Mouse (Mus musculus) kidney, postnatal 0 days (tissue): ENCODE measurements around the gene Hoxa5. TPM values are rescaled to one million over a fixed set of nuclear protein-coding genes. Genes with fewer than 3 reads are reported as not detected.
A peak's percentile ranks its signal among the peaks of the same experiment; 100 is the strongest.

Experiments used
- ATAC-seq: fragments of 200-750 bp; cut with Nextera tagmentation; replicated peaks from 2 replicates; pipeline ENCODE4 v1.8.0; 2017; ENCODE audit warnings: low read depth, moderate number of reproducible peaks, moderate TSS enrichment, moderate library complexity; ENCODE audit not compliant: low FRiP score
- DNase-seq: peaks from one replicate; pipeline ENCODE4 v3.0.0-alpha.2; 2016; ENCODE audit warnings: low spot score
- H3K27ac ChIP-seq: fragments of 300-500 bp; sonication (generic); 2 replicates; pipeline ENCODE4 v1.5.1; 2014; ENCODE audit warnings: mild to moderate bottlenecking
- H3K27me3 ChIP-seq: fragments of 300-500 bp; sonication (generic); 2 replicates; pipeline ENCODE4 v1.6.1; 2014; ENCODE audit warnings: low read length, mixed read lengths; ENCODE audit not compliant: insufficient read depth
- H3K36me3 ChIP-seq: fragments of 300-500 bp; sonication (generic); 2 replicates; pipeline ENCODE4 v1.6.1; 2014; ENCODE audit warnings: low read length, mixed read lengths; ENCODE audit not compliant: insufficient read depth
- H3K4me1 ChIP-seq: fragments of 300-500 bp; sonication (generic); replicated peaks from 2 replicates; pipeline ENCODE4 v1.6.1; 2014; ENCODE audit warnings: antibody characterized with exemption, low read length, mixed read lengths; ENCODE audit not compliant: insufficient read depth
- H3K4me2 ChIP-seq: fragments of 300-500 bp; sonication (generic); 2 replicates; pipeline ENCODE4 v1.6.1; 2014; ENCODE audit warnings: mild to moderate bottlenecking, low read length, moderate library complexity, mixed read lengths
- H3K4me3 ChIP-seq: fragments of 300-500 bp; sonication (generic); replicated peaks from 2 replicates; pipeline ENCODE4 v1.5.1; 2014; ENCODE audit warnings: low read depth, low read length
- H3K9ac ChIP-seq: fragments of 300-500 bp; sonication (generic); 2 replicates; pipeline ENCODE4 v1.6.1; 2014; ENCODE audit warnings: low read depth, low read length
- H3K9me3 ChIP-seq: fragments of 300-500 bp; sonication (generic); replicated peaks from 2 replicates; pipeline ENCODE4 v1.6.1; 2016; ENCODE audit warnings: low read length, inconsistent platforms, mixed read lengths
- CTCF ChIP-seq: IDR thresholded peaks from 2 replicates; pipeline ENCODE4 v1.5.1; 2016; ENCODE audit warnings: antibody characterized with exemption, low read depth, mild to moderate bottlenecking, moderate library complexity
- WGBS: fragments of 180-500 bp; shearing (Covaris S2); extraction: QIAGEN DNeasy Blood & Tissue Kit; methylation state at CpG from one replicate; pipeline ENCODE4 v1.1.7; 2014; 5-methylcytosine and 5-hydroxymethylcytosine counted together
- polyA plus RNA-seq: library from polyadenylated mRNA; unstranded; fragments of >200 nt; fragmentation: Nextera tagmentation; extraction: Ambion mirVana; gene quantifications from 2 replicates; pipeline ENCODE4 v1.2.1, GENCODE M21; 2015

The Hoxa5 gene
- polyA plus RNA-seq, 1 experiment from 2014 or later = 10.4 TPM

- peak; percentile 65 for DNase-seq
- WGBS = 1% methylated on average over 38 of the region's 39 CpGs
- Histone ChIP-seq H3K36me3 (no peaks in the 10 kb centered on the region), H3K4me3 (peak overlapping the region; percentile 36), H3K4me2 (peak overlapping the region; percentile 81), H3K9me3 (no peaks in the 10 kb centered on the region), H3K9ac (peak overlapping the region; percentile 50), H3K27ac (peak overlapping the region; percentile 75), H3K4me1 (peaks cover 63% of the 10 kb centered on the region), H3K27me3 (no peaks in the 10 kb centered on the region)
- no peak for ATAC-seq
- TF ChIP-seq CTCF = no peak
Observed at GRCm38 (mm10) chr6:52164051-52164625, 40.2 kb downstream of the Hoxa5 start.

- no peak overlapping the region; the same call in 1 of the 2 replicates for H3K9ac ChIP-seq
- H3K27ac ChIP-seq = peak overlapping the region; percentile 75
- ATAC-seq (no peak), DNase-seq (peak; percentile 85)
- peaks cover 61% of the 10 kb centered on the region for H3K4me1 ChIP-seq
- H3K27me3 ChIP-seq = no peaks in the 10 kb centered on the region
- no peak for TF ChIP-seq CTCF
- peak overlapping the region; percentile 36 for H3K4me3 ChIP-seq
- no peaks in the 10 kb centered on the region for H3K9me3 ChIP-seq
- 25% methylated on average over 17 of the region's 17 CpGs for WGBS
- H3K4me2 ChIP-seq = peak overlapping the region; percentile 81
- no peaks in the 10 kb centered on the region for H3K36me3 ChIP-seq
Observed at GRCm38 (mm10) chr6:52163366-52164031, 40.9 kb downstream of the Hoxa5 start.

- peak overlapping the region; percentile 75 for H3K27ac ChIP-seq
- 40% methylated on average over 14 of the region's 14 CpGs for WGBS
- no peak for ATAC-seq
- peak overlapping the region; percentile 36; the same call in 1 of the 2 replicates for H3K4me3 ChIP-seq
- peak overlapping the region; percentile 81 for H3K4me2 ChIP-seq
- peaks cover 57% of the 10 kb centered on the region for H3K4me1 ChIP-seq
- no peak overlapping the region; the same call in 1 of the 2 replicates for H3K9ac ChIP-seq
- no peaks in the 10 kb centered on the region for H3K9me3 ChIP-seq
- no peak for DNase-seq
- no peaks in the 10 kb centered on the region for H3K27me3 ChIP-seq
- TF ChIP-seq CTCF = no peak
- no peaks in the 10 kb centered on the region for H3K36me3 ChIP-seq
Observed at GRCm38 (mm10) chr6:52162611-52163365, 41.6 kb downstream of the Hoxa5 start.

GRCm38 (mm10) chr6:52162093-52162380 lies 42.4 kb downstream of the Hoxa5 start:
- peaks cover 57% of the 10 kb centered on the region for H3K4me1 ChIP-seq
- 0 out of 2 replicates have a peak, but pooled peaks cover 3% of the 10 kb centered on the region for H3K27me3 ChIP-seq
- 49% methylated on average over 1 of the region's 1 CpGs for WGBS
- no peaks in the 10 kb centered on the region for H3K9me3 ChIP-seq
- H3K27ac ChIP-seq = no peak overlapping the region
- H3K9ac ChIP-seq = no peak overlapping the region
- DNase-seq (no peak), ATAC-seq (no peak)
- no peaks in the 10 kb centered on the region for H3K36me3 ChIP-seq
- peak overlapping the region; percentile 37; the same call in 1 of the 2 replicates for H3K4me2 ChIP-seq
- H3K4me3 ChIP-seq = no peak overlapping the region
- TF ChIP-seq CTCF = no peak

GRCm38 (mm10) chr6:52161336-52162092 lies 42.9 kb downstream of the Hoxa5 start:
- H3K27me3 ChIP-seq = 0 out of 2 replicates have a peak, but pooled peaks cover 7% of the 10 kb centered on the region
- H3K27ac ChIP-seq = peak overlapping the region; percentile 89
- no peaks in the 10 kb centered on the region for H3K36me3 ChIP-seq
- no peak for DNase-seq
- WGBS = 16% methylated on average over 8 of the region's 8 CpGs
- H3K9ac ChIP-seq = no peak overlapping the region
- 0 out of 2 replicates have a peak overlapping the region, but pooled peaks have one; percentile 5 for H3K4me3 ChIP-seq
- H3K4me2 ChIP-seq = peak overlapping the region; percentile 95
- no peak for ATAC-seq
- no peak for TF ChIP-seq CTCF
- H3K4me1 ChIP-seq = peaks cover 52% of the 10 kb centered on the region
- H3K9me3 ChIP-seq = no peaks in the 10 kb centered on the region
